Comparison of ENCODE assay signal across 9 mouse cellular contexts in genomic region chr8:95332437-95333199, GRCm38 (mm10). TPM values are rescaled to one million over a fixed set of nuclear protein-coding genes. Genes with fewer than 3 reads are reported as not detected.
DNase-seq lines count a peak whose midpoint lies in the region; ATAC-seq and TF ChIP-seq lines count a peak whose summit lies in the region.
"Had no signal": no experiment of that assay in that cellular context is flagged by ENCODE, and none has a peak within 500 bp of the region (broad histone marks: within the 10 kb centered on the region; RNA-seq: fewer than 3 reads in every experiment).

No protein-coding gene starts in this region.

- peaks cover 22% of the 10 kb centered on the region for H3K36me3 ChIP-seq in heart, embryonic 11.5 days (ENCODE audit: control insufficient read depth, insufficient read depth, low read length)
- H3K36me3 ChIP-seq in C2C12 (ENCODE audit: control insufficient read depth, insufficient read depth): peaks cover 39% of the 10 kb centered on the region
- peaks cover 23% of the 10 kb centered on the region for H3K36me3 ChIP-seq in forebrain, embryonic 14.5 days (ENCODE audit: control insufficient read depth, insufficient read depth, low read length)
- peaks cover 16% of the 10 kb centered on the region for H3K36me3 ChIP-seq in liver, embryonic 16.5 days (ENCODE audit: control insufficient read depth, insufficient read depth)

- peak overlapping the region; percentile 99 for H3K27ac ChIP-seq in heart, embryonic 11.5 days (ENCODE audit: low read depth, low read length)
- H3K27ac ChIP-seq in forebrain, embryonic 14.5 days (ENCODE audit: low read depth, low read length): peak overlapping the region; percentile 94
- H3K27ac ChIP-seq in liver, embryonic 16.5 days (ENCODE audit: low read length): peak overlapping the region; percentile 94

- WGBS in heart, embryonic 11.5 days (ENCODE audit: insufficient replicate concordance): 25% methylated on average over 21 of the region's 21 CpGs
- WGBS in forebrain, embryonic 14.5 days: 26% methylated on average over 21 of the region's 21 CpGs
- WGBS in liver, embryonic 16.5 days (ENCODE audit: insufficient replicate concordance): 22% methylated on average over 21 of the region's 21 CpGs

- peaks cover 43% of the 10 kb centered on the region for H3K79me2 ChIP-seq in C2C12 (ENCODE audit: control insufficient read depth, insufficient read depth)

- H3K4me3 ChIP-seq in heart, embryonic 11.5 days (ENCODE audit: low read depth, low read length): peak overlapping the region; percentile 85
- H3K4me3 ChIP-seq in C2C12 (ENCODE audit: insufficient read depth, poor library complexity, severe bottlenecking): peak overlapping the region; percentile 79
- H3K4me3 ChIP-seq in forebrain, embryonic 14.5 days (ENCODE audit: low read depth, low read length): peak overlapping the region; percentile 68
- H3K4me3 ChIP-seq in liver, embryonic 16.5 days (ENCODE audit: low read depth, low read length): peak overlapping the region; percentile 77

- peaks cover 12% of the 10 kb centered on the region for H3K79me3 ChIP-seq in C2C12 (ENCODE audit: low read depth)

- H3K9me3 ChIP-seq in heart, embryonic 11.5 days (replicated peaks; ENCODE audit: control insufficient read depth, low read length): no peaks in the 10 kb centered on the region
- no peaks in the 10 kb centered on the region for H3K9me3 ChIP-seq in forebrain, embryonic 14.5 days (replicated peaks; ENCODE audit: control insufficient read depth, low read length)
- no peaks in the 10 kb centered on the region for H3K9me3 ChIP-seq in liver, embryonic 16.5 days (replicated peaks; ENCODE audit: control insufficient read depth, low read length)

- peak overlapping the region; percentile 92 for H3K9ac ChIP-seq in heart, embryonic 11.5 days (ENCODE audit: low read depth, low read length)
- H3K9ac ChIP-seq in forebrain, embryonic 14.5 days (ENCODE audit: low read length): peak overlapping the region; percentile 93
- H3K9ac ChIP-seq in liver, embryonic 16.5 days (ENCODE audit: low read depth, low read length): peak overlapping the region; percentile 78

- H3K4me2 ChIP-seq in heart, embryonic 11.5 days: peak overlapping the region; percentile 89
- H3K4me2 ChIP-seq in forebrain, embryonic 14.5 days (ENCODE audit: low read length): peak overlapping the region; percentile 69
- peak overlapping the region; percentile 94 for H3K4me2 ChIP-seq in liver, embryonic 16.5 days (ENCODE audit: low read depth, low read length)

- intact Hi-C loops in heart, postnatal 14 days (cut with DNase I): no loop called here

- no peak for TF ChIP-seq CTCF in C2C12 (IDR thresholded peaks at IDR 0.05; ENCODE audit: control insufficient read depth, insufficient read depth, insufficient read length)

- peak overlapping the region; percentile 55 for H3ac ChIP-seq in C2C12 (ENCODE audit: control insufficient read depth, insufficient read length, low read depth)

- peak; percentile 4; the same call in 1 of the 2 replicates for ATAC-seq in heart, embryonic 11.5 days (replicated peaks; ENCODE audit: insufficient number of reproducible peaks, low FRiP score, low TSS enrichment)
- ATAC-seq in forebrain, embryonic 14.5 days: peak; percentile 16; the same call in 1 of the 2 replicates
- ATAC-seq in liver, embryonic 16.5 days (ENCODE audit: low read depth): no peak

- H3K27me3 ChIP-seq in heart, embryonic 11.5 days (ENCODE audit: control insufficient read depth, insufficient read depth, low read length): no peaks in the 10 kb centered on the region
- H3K27me3 ChIP-seq in C2C12 (ENCODE audit: control insufficient read depth, insufficient read depth, insufficient read length): no peaks in the 10 kb centered on the region
- H3K27me3 ChIP-seq in forebrain, embryonic 14.5 days (replicated peaks; ENCODE audit: control insufficient read depth, insufficient read depth, low read length): no peaks in the 10 kb centered on the region
- no peaks in the 10 kb centered on the region for H3K27me3 ChIP-seq in liver, embryonic 16.5 days (ENCODE audit: control insufficient read depth, insufficient read depth, low read depth, low read length)

- peaks cover 11% of the 10 kb centered on the region for H3K4me1 ChIP-seq in heart, embryonic 11.5 days (ENCODE audit: control insufficient read depth, insufficient read depth, low read length)
- H3K4me1 ChIP-seq in forebrain, embryonic 14.5 days (ENCODE audit: control insufficient read depth, insufficient read depth, low read length): peaks cover 10% of the 10 kb centered on the region
- H3K4me1 ChIP-seq in liver, embryonic 16.5 days (ENCODE audit: control insufficient read depth, low read depth, low read length): peaks cover 21% of the 10 kb centered on the region

- no peak for DNase-seq in heart, postnatal 14 days
- DNase-seq in forebrain, embryonic 14.5 days (ENCODE audit: low spot score): no peak
- DNase-seq in thymus, postnatal 10 days (ENCODE audit: low spot score in 2 of 2): no peak
- DNase-seq in spleen, postnatal 10 days (ENCODE audit: low spot score in 2 of 2): no peak
- no peak for DNase-seq in cerebellum, adult 11 months

TF ChIP-seq in C2C12, 6 proteins besides CTCF, POLR2A, EP300 and RAD21:
- TF ChIP-seq MAX (IDR thresholded peaks at IDR 0.05): no peak
- TF ChIP-seq CEBPB (IDR thresholded peaks at IDR 0.05; ENCODE audit: low read depth): no peak
- no peak for TF ChIP-seq FOSL1 (IDR thresholded peaks at IDR 0.05; ENCODE audit: insufficient read depth, low read length, poor library complexity, severe bottlenecking)
- no peak for TF ChIP-seq USF1 (IDR thresholded peaks at IDR 0.05; ENCODE audit: low read depth)
- TF ChIP-seq MYOD1 (IDR thresholded peaks at IDR 0.05; ENCODE audit: control insufficient read depth, insufficient read length, low read depth): no peak
- TF ChIP-seq MYOG (IDR thresholded peaks at IDR 0.05; ENCODE audit: control insufficient read depth, extremely low read depth, insufficient read length): no peak

RNA-seq across cellular contexts. Expression of gene Usb1, which starts 0.5 kb away (rescaled TPM):
- 26.3 and 27.2 TPM in 2 replicates for polyA plus RNA-seq in heart, embryonic 11.5 days (2014; fragmentation: Nextera tagmentation; extraction: Ambion mirVana)
- 10 to 100 TPM; 18.6 TPM for total RNA-seq in heart, postnatal 14 days (2021)
- 38.1 TPM for polyA plus RNA-seq in C2C12 (2012; fragmentation: generic; extraction: Trizol)
- polyA plus RNA-seq in forebrain, embryonic 14.5 days (2014; fragmentation: Nextera tagmentation; extraction: Ambion mirVana): 40.0 and 45.8 TPM in 2 replicates
- polyA plus RNA-seq in liver, embryonic 16.5 days (2015; fragmentation: Nextera tagmentation; extraction: Ambion mirVana): 9.9 and 10.7 TPM in 2 replicates

RNA-seq across cellular contexts. Expression of gene Zfp319, which starts 0.9 kb away (rescaled TPM):
- polyA plus RNA-seq in heart, embryonic 11.5 days (2014; fragmentation: Nextera tagmentation; extraction: Ambion mirVana): 4.4 and 5.9 TPM in 2 replicates
- total RNA-seq in heart, postnatal 14 days (2021): 10 to 100 TPM; 11.6 to 11.9 TPM
- polyA plus RNA-seq in C2C12 (2012; fragmentation: generic; extraction: Trizol): 5.7 TPM
- 11.5 and 14.4 TPM in 2 replicates for polyA plus RNA-seq in forebrain, embryonic 14.5 days (2014; fragmentation: Nextera tagmentation; extraction: Ambion mirVana)
- 0.88 and 1.2 TPM in 2 replicates for polyA plus RNA-seq in liver, embryonic 16.5 days (2015; fragmentation: Nextera tagmentation; extraction: Ambion mirVana)

RNA-seq across cellular contexts. Expression of gene Mmp15, which starts 19.4 kb away (rescaled TPM):
- polyA plus RNA-seq in heart, embryonic 11.5 days (2014; fragmentation: Nextera tagmentation; extraction: Ambion mirVana): 38.1 and 43.1 TPM in 2 replicates
- total RNA-seq in heart, postnatal 14 days (2021): 10 to 100 TPM; 90.2 to 99.0 TPM
- polyA plus RNA-seq in C2C12 (2012; fragmentation: generic; extraction: Trizol): 6.0 TPM
- 10.3 and 12.5 TPM in 2 replicates for polyA plus RNA-seq in forebrain, embryonic 14.5 days (2014; fragmentation: Nextera tagmentation; extraction: Ambion mirVana)
- 0.76 and 0.85 TPM in 2 replicates for polyA plus RNA-seq in liver, embryonic 16.5 days (2015; fragmentation: Nextera tagmentation; extraction: Ambion mirVana)

RNA-seq across cellular contexts. Expression of gene Tepp, which starts 22.3 kb away (rescaled TPM):
- not detected in 2 replicates for polyA plus RNA-seq in heart, embryonic 11.5 days (2014; fragmentation: Nextera tagmentation; extraction: Ambion mirVana)
- total RNA-seq in heart, postnatal 14 days (2021): under 1 TPM in 1 of 2 experiments, not detected in 1; 0.37 TPM
- polyA plus RNA-seq in C2C12 (2012; fragmentation: generic; extraction: Trizol): not detected
- polyA plus RNA-seq in forebrain, embryonic 14.5 days (2014; fragmentation: Nextera tagmentation; extraction: Ambion mirVana): 0.80 and 1.0 TPM in 2 replicates
- not detected in 2 replicates for polyA plus RNA-seq in liver, embryonic 16.5 days (2015; fragmentation: Nextera tagmentation; extraction: Ambion mirVana)
- total RNA-seq: heart, adult 18-20 months had no signal

RNA-seq across cellular contexts. Expression of gene Cngb1, which starts 26.2 kb away (rescaled TPM):
- polyA plus RNA-seq in heart, embryonic 11.5 days (2014; fragmentation: Nextera tagmentation; extraction: Ambion mirVana): 0.82 TPM in 1 of 2 replicates, not detected in the other
- 1 to 10 TPM; 1.3 to 1.7 TPM for total RNA-seq in heart, postnatal 14 days (2021)
- polyA plus RNA-seq in C2C12 (2012; fragmentation: generic; extraction: Trizol): under 0.01 TPM
- polyA plus RNA-seq in forebrain, embryonic 14.5 days (2014; fragmentation: Nextera tagmentation; extraction: Ambion mirVana): 0.52 and 0.58 TPM in 2 replicates
- polyA plus RNA-seq in liver, embryonic 16.5 days (2015; fragmentation: Nextera tagmentation; extraction: Ambion mirVana): 0.07 and 0.12 TPM in 2 replicates
